Comparison of ENCODE assay signal across 26 mouse cellular contexts in genomic region chr2:112561549-112561948, GRCm38 (mm10).
"Had no signal": no experiment of that assay in that cellular context is flagged by ENCODE, and none has a peak within 500 bp of the region (broad histone marks: within the 10 kb centered on the region; RNA-seq: fewer than 3 reads in every experiment).

No protein-coding gene starts in this region.

- H3K4me1 ChIP-seq: heart, embryonic 15.5 days; kidney, embryonic 15.5 days had no signal

- ATAC-seq: hindbrain, postnatal 0 days; intestine, embryonic 16.5 days had no signal

- H3K4me2 ChIP-seq: heart, embryonic 11.5 days; heart, embryonic 13.5 days; heart, embryonic 15.5 days; hindbrain, embryonic 13.5 days; hindbrain, embryonic 15.5 days; kidney, embryonic 15.5 days; limb, embryonic 12.5 days; liver, embryonic 11.5 days had no signal

- H3K9me3 ChIP-seq: heart, embryonic 13.5 days; heart, embryonic 15.5 days; hindbrain, embryonic 13.5 days; hindbrain, embryonic 15.5 days; kidney, embryonic 15.5 days; limb, embryonic 10.5 days; limb, embryonic 12.5 days had no signal

- H3K27me3 ChIP-seq: heart, embryonic 13.5 days; heart, embryonic 15.5 days; hindbrain, embryonic 13.5 days; hindbrain, embryonic 15.5 days; kidney, embryonic 15.5 days; limb, embryonic 12.5 days had no signal

- H3K36me3 ChIP-seq: heart, embryonic 15.5 days; hindbrain, embryonic 13.5 days; hindbrain, embryonic 15.5 days; kidney, embryonic 15.5 days; limb, embryonic 10.5 days; limb, embryonic 12.5 days had no signal

- H3K4me3 ChIP-seq: heart, embryonic 13.5 days; heart, embryonic 15.5 days; hindbrain, embryonic 13.5 days; hindbrain, embryonic 15.5 days; kidney, embryonic 15.5 days; left cerebral cortex, adult 2 months; limb, embryonic 10.5 days; limb, embryonic 12.5 days had no signal

- H3K9ac ChIP-seq: heart, embryonic 13.5 days; heart, embryonic 15.5 days; hindbrain, embryonic 13.5 days; hindbrain, embryonic 15.5 days; kidney, embryonic 15.5 days; limb, embryonic 12.5 days; liver, embryonic 14.5 days had no signal

- DNase-seq: gastrocnemius, postnatal 14 days; gastrocnemius, postnatal 36 days; heart, adult 18-20 months; heart, postnatal 14 days; heart, postnatal 36 days; kidney, adult 11 months; kidney, adult 2 months; kidney, adult 9 months; kidney, postnatal 14 days; kidney, postnatal 36 days; layer of hippocampus, adult 9-11 months; liver had no signal

- H3K27ac ChIP-seq: heart, embryonic 13.5 days; heart, embryonic 15.5 days; hindbrain, embryonic 13.5 days; hindbrain, embryonic 15.5 days; hindbrain, postnatal 0 days; kidney, embryonic 15.5 days; kidney, postnatal 0 days; left cerebral cortex, adult 2 months; limb, embryonic 10.5 days; limb, embryonic 12.5 days; liver, embryonic 14.5 days had no signal
